Mouse (Mus musculus) ES-E14 (cell line): ENCODE data around the gene Pcbp4.

Experiments used
- HCFC1 ChIP-seq: IDR thresholded peaks from 2 replicates; pipeline ENCODE4 v1.6.1; 2012; ENCODE audit warnings: low read length, inconsistent platforms, borderline replicate concordance; ENCODE audit not compliant: insufficient read depth
- MAFK ChIP-seq: IDR thresholded peaks from 2 replicates; pipeline ENCODE4 v1.6.1; 2014; ENCODE audit warnings: mild to moderate bottlenecking, low read depth, low read length, inconsistent platforms; ENCODE audit not compliant: insufficient read depth
- ZC3H11A ChIP-seq: IDR thresholded peaks from 2 replicates; pipeline ENCODE4 v1.6.1; 2012; ENCODE audit warnings: low read depth, mild to moderate bottlenecking, inconsistent platforms, low read length, borderline replicate concordance
- ZNF384 ChIP-seq: IDR thresholded peaks from 2 replicates; pipeline ENCODE4 v1.6.1; 2012; ENCODE audit warnings: low read depth, low read length, inconsistent platforms

GRCm38 (mm10) chr9:106474456-106474855, 21.4 kb downstream of the Pcbp4 start:
- TF ChIP-seq ZC3H11A: no peak
- no peak for TF ChIP-seq ZNF384
- no peak for TF ChIP-seq MAFK
- TF ChIP-seq HCFC1: no peak; the same call in 1 of the 2 replicates
